In genomic region chr10:60936659-60937516, GRCm38 (mm10) we compare ENCODE assay signal across 14 mouse cellular contexts.
DNase-seq lines count a peak whose midpoint lies in the region; ATAC-seq lines count a peak whose summit lies in the region.
"Had no signal": no experiment of that assay in that cellular context is flagged by ENCODE, and none has a peak within 500 bp of the region (broad histone marks: within the 10 kb centered on the region; RNA-seq: fewer than 3 reads in every experiment).

No protein-coding gene starts in this region.

- ATAC-seq in forebrain, embryonic 11.5 days (replicated peaks; ENCODE audit: low FRiP score): peak; percentile 28
- ATAC-seq in forebrain, embryonic 14.5 days: no peak
- no peak for ATAC-seq in neural tube, embryonic 13.5 days (ENCODE audit: low read depth)
- ATAC-seq in neural tube, embryonic 15.5 days (ENCODE audit: low FRiP score): no peak
- ATAC-seq: intestine, embryonic 16.5 days; liver, embryonic 12.5 days had no signal

- no peak overlapping the region for H3K4me3 ChIP-seq in forebrain, embryonic 11.5 days (ENCODE audit: low read depth, low read length)
- H3K4me3 ChIP-seq in forebrain, embryonic 14.5 days (ENCODE audit: low read depth, low read length): no peak overlapping the region
- no peak overlapping the region for H3K4me3 ChIP-seq in neural tube, embryonic 13.5 days
- H3K4me3 ChIP-seq in neural tube, embryonic 15.5 days (replicated peaks): no peak overlapping the region
- H3K4me3 ChIP-seq in limb, embryonic 10.5 days: no peak overlapping the region
- H3K4me3 ChIP-seq: liver, embryonic 12.5 days had no signal

- no peak for DNase-seq in forebrain, embryonic 11.5 days (ENCODE audit: low spot score)
- DNase-seq in forebrain, embryonic 14.5 days (ENCODE audit: low spot score): no peak
- no peak for DNase-seq in limb, embryonic 10.5 days (ENCODE audit: low spot score)
- DNase-seq in spleen, postnatal 14 days (ENCODE audit: low spot score in 2 of 2): no peak
- no peak for DNase-seq in spleen, postnatal 4 days (ENCODE audit: low spot score in 2 of 2)
- no peak for DNase-seq in ovary, postnatal 36 days (ENCODE audit: low spot score)
- DNase-seq: cerebellum, adult 18-20 months; kidney, postnatal 4 days; spleen, adult 18-20 months had no signal

- WGBS in forebrain, embryonic 11.5 days: 9% methylated on average over 13 of the region's 13 CpGs
- WGBS in forebrain, embryonic 14.5 days: 10% methylated on average over 13 of the region's 13 CpGs
- whole genome bisulfite sequencing in neural tube, embryonic 13.5 days: 25% methylated on average over 13 of the region's 13 CpGs
- WGBS in neural tube, embryonic 15.5 days: 23% methylated on average over 13 of the region's 13 CpGs
- 12% methylated on average over 13 of the region's 13 CpGs for WGBS in limb, embryonic 10.5 days

- no peaks in the 10 kb centered on the region for H3K27me3 ChIP-seq in forebrain, embryonic 11.5 days (ENCODE audit: control insufficient read depth, insufficient read depth, low read length)
- no peaks in the 10 kb centered on the region for H3K27me3 ChIP-seq in forebrain, embryonic 14.5 days (replicated peaks; ENCODE audit: control insufficient read depth, insufficient read depth, low read length)
- H3K27me3 ChIP-seq in neural tube, embryonic 13.5 days: no peaks in the 10 kb centered on the region
- H3K27me3 ChIP-seq in neural tube, embryonic 15.5 days (replicated peaks): no peaks in the 10 kb centered on the region
- H3K27me3 ChIP-seq in limb, embryonic 10.5 days (ENCODE audit: low read depth, poor library complexity, severe bottlenecking): peaks cover 16% of the 10 kb centered on the region

- H3K4me1 ChIP-seq in forebrain, embryonic 11.5 days (replicated peaks; ENCODE audit: control insufficient read depth, insufficient read depth, low read length): peaks cover 18% of the 10 kb centered on the region
- H3K4me1 ChIP-seq in forebrain, embryonic 14.5 days (ENCODE audit: control insufficient read depth, insufficient read depth, low read length): peaks cover 11% of the 10 kb centered on the region
- peaks cover 41% of the 10 kb centered on the region for H3K4me1 ChIP-seq in neural tube, embryonic 13.5 days (replicated peaks)
- peaks cover 36% of the 10 kb centered on the region for H3K4me1 ChIP-seq in neural tube, embryonic 15.5 days
- H3K4me1 ChIP-seq in limb, embryonic 10.5 days: peaks cover 54% of the 10 kb centered on the region

- no peak overlapping the region; the same call in 1 of the 2 replicates for H3K9ac ChIP-seq in forebrain, embryonic 11.5 days (ENCODE audit: low read length)
- H3K9ac ChIP-seq in forebrain, embryonic 14.5 days (ENCODE audit: low read length): no peak overlapping the region
- 0 out of 2 replicates have a peak overlapping the region, but pooled peaks have one; percentile 3 for H3K9ac ChIP-seq in neural tube, embryonic 13.5 days
- no peak overlapping the region for H3K9ac ChIP-seq in neural tube, embryonic 15.5 days (replicated peaks)
- H3K9ac ChIP-seq: liver, embryonic 12.5 days had no signal

- H3K4me2 ChIP-seq in forebrain, embryonic 11.5 days (ENCODE audit: low read depth, low read length, severe bottlenecking): 0 out of 2 replicates have a peak overlapping the region, but pooled peaks have one; percentile 11
- H3K4me2 ChIP-seq in forebrain, embryonic 14.5 days (ENCODE audit: low read length): no peak overlapping the region
- H3K4me2 ChIP-seq in neural tube, embryonic 13.5 days: no peak overlapping the region
- no peak overlapping the region for H3K4me2 ChIP-seq in neural tube, embryonic 15.5 days
- H3K4me2 ChIP-seq: liver, embryonic 12.5 days had no signal

- H3K27ac ChIP-seq in forebrain, embryonic 11.5 days (ENCODE audit: low read depth, low read length): no peak overlapping the region; the same call in 1 of the 2 replicates
- H3K27ac ChIP-seq in forebrain, embryonic 14.5 days (ENCODE audit: low read depth, low read length): no peak overlapping the region
- no peak overlapping the region for H3K27ac ChIP-seq in neural tube, embryonic 13.5 days (replicated peaks)
- no peak overlapping the region for H3K27ac ChIP-seq in neural tube, embryonic 15.5 days (replicated peaks)
- H3K27ac ChIP-seq in limb, embryonic 10.5 days: peak overlapping the region; percentile 27; the same call in 1 of the 2 replicates
- H3K27ac ChIP-seq: liver, embryonic 12.5 days had no signal

- H3K36me3 ChIP-seq in forebrain, embryonic 11.5 days (ENCODE audit: control insufficient read depth, insufficient read depth, low read length): no peaks in the 10 kb centered on the region
- H3K36me3 ChIP-seq in forebrain, embryonic 14.5 days (ENCODE audit: control insufficient read depth, insufficient read depth, low read length): no peaks in the 10 kb centered on the region
- no peaks in the 10 kb centered on the region for H3K36me3 ChIP-seq in neural tube, embryonic 13.5 days
- no peaks in the 10 kb centered on the region for H3K36me3 ChIP-seq in neural tube, embryonic 15.5 days
- H3K36me3 ChIP-seq in limb, embryonic 10.5 days: no peaks in the 10 kb centered on the region
- H3K36me3 ChIP-seq: G1E; liver, embryonic 12.5 days had no signal

- H3K9me3 ChIP-seq in forebrain, embryonic 11.5 days (ENCODE audit: control insufficient read depth, low read length): no peaks in the 10 kb centered on the region
- no peaks in the 10 kb centered on the region for H3K9me3 ChIP-seq in forebrain, embryonic 14.5 days (replicated peaks; ENCODE audit: control insufficient read depth, low read length)
- no peaks in the 10 kb centered on the region for H3K9me3 ChIP-seq in neural tube, embryonic 13.5 days
- H3K9me3 ChIP-seq in neural tube, embryonic 15.5 days (replicated peaks): no peaks in the 10 kb centered on the region
- no peaks in the 10 kb centered on the region for H3K9me3 ChIP-seq in limb, embryonic 10.5 days (replicated peaks)
- H3K9me3 ChIP-seq: liver, embryonic 12.5 days had no signal
